Mouse (Mus musculus) duodenum, adult 2 months (tissue): ENCODE results near the gene Gpr82. TPM values are rescaled to one million over a fixed set of nuclear protein-coding genes. Genes with fewer than 3 reads are reported as not detected.

Source experiments
- polyA plus RNA-seq: library from polyadenylated mRNA; depleted of rRNA; stranded (reverse); fragments of >200 nt; gene quantifications from 2 replicates; pipeline ENCODE4 v1.2.3, GENCODE M21; 2012; ENCODE audit warnings: low replicate concordance; rRNA removed

Gene Gpr82
- polyA plus RNA-seq = not detected in 2 replicates

GRCm38 (mm10) chrX:13661063-13661462, at the start of gene Gpr82:
Gene Gpr82, plus strand, starts transcription at chrX:13661363.

GRCm38 (mm10) chrX:13631599-13632283, 29.4 kb upstream of the Gpr82 start, which contains the start of gene Gpr34:
Gene Gpr34, plus strand, starts transcription at chrX:13632089.

Other genes starting within 250 kb of the Gpr82 start
- 0.23 and 1.6 TPM in 2 replicates for gene Nyx, start 195.3 kb upstream of the Gpr82 start, polyA plus RNA-seq
- gene Gpr34, start 29.3 kb upstream of the Gpr82 start, polyA plus RNA-seq = 0.09 TPM in 1 of 2 replicates, not detected in the other
- gene Cask, start 190.0 kb downstream of the Gpr82 start, polyA plus RNA-seq = 5.1 and 7.7 TPM in 2 replicates